Mouse (Mus musculus): Measurements from ENCODE around the gene Cd6.

Gene Cd6

GRCm38 (mm10) chr19:10763381-10764031 is 66.4 kb downstream of the Cd6 start:
- in situ Hi-C loops (cut with MboI, MseI) = no loop called here

DNA sequence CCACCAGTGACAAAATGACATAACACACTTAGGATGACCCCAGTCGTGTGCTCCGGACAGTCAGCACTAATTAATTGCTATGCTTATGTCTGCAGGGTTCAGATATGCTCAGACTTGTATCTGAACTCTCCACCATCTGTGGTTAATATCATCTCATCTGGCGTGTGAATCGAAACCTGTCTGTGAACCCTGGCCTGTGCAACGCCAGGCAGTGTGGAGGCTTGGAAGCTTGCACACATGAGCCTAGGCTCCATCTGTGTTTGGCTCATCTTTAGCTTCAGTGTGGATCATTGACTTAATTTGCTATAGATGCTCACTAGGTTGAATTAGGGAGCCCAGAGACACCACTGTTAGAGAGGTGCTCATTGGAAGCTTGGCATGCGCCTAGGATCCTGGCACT is 67.4 kb downstream of the Cd6 start:
- in situ Hi-C loops (cut with MboI, MseI) = no loop called here

DNA sequence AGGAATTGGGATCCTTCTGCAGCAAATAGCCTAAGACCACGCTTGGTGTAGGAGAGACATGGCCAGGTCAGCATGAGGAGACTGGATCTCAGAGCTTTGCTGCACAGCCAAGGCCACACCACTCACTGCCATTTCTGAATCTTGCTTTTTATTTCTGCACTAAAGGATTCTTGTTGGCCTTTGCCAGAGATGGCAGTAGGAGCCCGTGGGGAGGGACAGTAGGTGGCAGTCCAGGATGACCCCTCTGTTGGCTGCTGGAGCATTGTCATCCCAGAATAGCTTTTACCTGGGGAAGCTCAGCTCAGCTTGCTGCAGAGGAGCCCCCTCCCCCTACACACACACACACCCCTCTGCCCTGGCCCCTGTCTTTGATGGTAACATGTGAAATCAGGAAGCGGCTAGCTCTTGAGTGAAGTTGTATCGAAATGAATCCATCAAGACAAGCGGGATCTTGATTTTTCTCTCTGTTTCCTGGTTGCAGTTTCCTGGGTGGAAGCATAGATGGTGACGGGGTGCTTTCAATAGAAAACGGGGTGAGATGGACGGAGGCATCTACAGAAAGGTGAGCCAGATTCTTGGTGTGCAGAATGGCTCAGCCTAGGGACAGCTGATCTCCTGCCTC is 68.0 kb downstream of the Cd6 start:
- in situ Hi-C loops (cut with MboI, MseI) = no loop called here

- in situ Hi-C loops (cut with MboI, MseI) = loop anchor here in 1 of 2 experiments (10.0 kb wide), 1 partner anchor 1705 kb away; no protein-coding TSS in a partner anchor
Measured at GRCm38 (mm10) chr19:10759983-10760831, 69.7 kb downstream of the Cd6 start.

- in situ Hi-C loops (cut with MboI, MseI) = loop anchor here in 1 of 2 experiments (10.0 kb wide), 1 partner anchor 1705 kb away; no protein-coding TSS in a partner anchor
Measured at GRCm38 (mm10) chr19:10759525-10759924, 70.3 kb downstream of the Cd6 start.

- in situ Hi-C loops (cut with MboI, MseI) = loop anchor here in 1 of 2 experiments (10.0 kb wide), 1 partner anchor 1704 kb away; no protein-coding TSS in a partner anchor
Measured at GRCm38 (mm10) chr19:10758708-10759107, 71.2 kb downstream of the Cd6 start.

DNA sequence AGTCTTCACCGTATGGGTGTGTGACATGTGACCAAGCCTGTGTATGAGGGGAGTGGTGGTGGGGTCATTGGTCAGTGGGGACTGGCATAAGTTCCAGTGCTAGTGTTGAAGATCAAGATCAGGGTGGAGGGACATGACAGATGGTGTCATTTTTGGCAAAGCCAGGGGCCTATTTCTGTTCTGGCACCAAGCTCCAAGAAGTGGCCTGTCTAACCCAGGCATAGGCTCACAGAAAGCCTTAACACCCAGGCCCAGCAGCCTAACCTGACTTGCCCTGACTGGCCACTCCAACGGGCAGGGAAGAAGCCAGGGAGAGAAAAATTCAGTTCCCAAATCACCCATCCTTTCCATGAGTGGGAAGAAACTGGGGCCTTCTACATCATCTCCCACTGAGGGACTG is 72.3 kb downstream of the Cd6 start:
- in situ Hi-C loops (cut with MboI, MseI) = loop anchor here in 1 of 2 experiments (10.0 kb wide), 1 partner anchor 1703 kb away; no protein-coding TSS in a partner anchor

DNA sequence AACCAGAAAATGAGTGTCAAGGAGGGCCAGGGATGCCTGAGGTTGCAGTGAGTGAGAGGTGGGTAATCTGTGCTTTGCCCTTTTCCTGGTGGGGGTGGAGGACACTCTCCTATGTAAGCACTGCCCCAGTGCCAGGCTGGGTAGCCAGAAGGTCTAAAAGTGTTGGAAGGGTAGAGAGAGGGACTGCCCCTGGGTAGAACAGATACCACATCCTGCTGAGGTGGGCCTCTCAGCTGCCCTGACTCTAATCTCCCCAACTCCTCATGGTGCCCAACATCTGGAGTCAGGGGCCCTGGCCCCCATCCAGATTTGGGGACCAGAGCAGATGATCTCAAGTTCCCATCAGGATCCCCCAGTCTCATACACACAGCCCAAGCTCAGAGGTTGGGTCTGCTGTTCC is 72.7 kb downstream of the Cd6 start:
- in situ Hi-C loops (cut with MboI, MseI) = loop anchor here in 1 of 2 experiments (10.0 kb wide), 1 partner anchor 1702 kb away; no protein-coding TSS in a partner anchor

GRCm38 (mm10) chr19:10752646-10753045 is 77.2 kb downstream of the Cd6 start:
- in situ Hi-C loops (cut with MboI, MseI) = loop anchor here in 1 of 2 experiments (10.0 kb wide), 1 partner anchor 1698 kb away; no protein-coding TSS in a partner anchor

DNA sequence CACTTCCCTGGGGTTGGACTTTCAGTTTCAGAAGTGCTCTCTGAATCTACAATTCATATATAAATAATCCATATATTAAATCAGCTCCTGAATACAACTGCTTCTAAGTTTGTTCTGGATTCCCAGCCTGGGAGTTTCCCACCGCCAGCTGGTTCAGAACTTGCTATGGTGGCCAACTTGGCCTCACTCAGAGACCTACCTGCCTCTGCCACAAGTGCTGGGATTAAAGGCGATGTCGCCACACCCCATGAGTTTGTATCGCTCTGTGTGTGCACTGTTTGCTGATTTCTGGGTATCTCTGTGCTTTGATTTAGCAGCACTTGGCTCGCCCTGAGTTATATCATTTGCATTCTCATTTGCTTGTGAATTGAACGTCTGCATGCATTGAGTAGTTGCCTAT is 77.8 kb downstream of the Cd6 start:
- in situ Hi-C loops (cut with MboI, MseI) = loop anchor here in 1 of 2 experiments (10.0 kb wide), 1 partner anchor 1697 kb away; no protein-coding TSS in a partner anchor

DNA sequence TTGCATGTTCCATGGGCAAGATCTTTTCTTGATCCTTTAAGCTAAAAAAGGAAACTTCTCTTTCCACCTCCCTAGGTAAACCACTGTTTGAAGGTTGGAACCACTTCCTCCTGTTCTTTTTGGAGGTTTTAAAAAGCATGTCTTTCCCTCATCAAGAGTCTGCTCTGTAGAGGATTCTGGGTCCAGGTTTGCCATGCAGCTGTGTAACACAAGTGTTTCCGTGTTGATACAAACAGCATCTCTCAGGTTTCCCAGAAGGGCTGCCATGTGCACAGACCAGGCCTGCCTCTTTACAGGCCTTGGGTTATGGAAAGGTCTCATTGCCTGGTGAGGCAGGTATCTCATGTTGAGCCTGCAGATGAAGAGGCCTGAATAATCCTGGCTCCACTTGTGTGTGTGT is 78.3 kb downstream of the Cd6 start:
- in situ Hi-C loops (cut with MboI, MseI) = loop anchor here in 1 of 2 experiments (10.0 kb wide), 1 partner anchor 1697 kb away; no protein-coding TSS in a partner anchor

DNA sequence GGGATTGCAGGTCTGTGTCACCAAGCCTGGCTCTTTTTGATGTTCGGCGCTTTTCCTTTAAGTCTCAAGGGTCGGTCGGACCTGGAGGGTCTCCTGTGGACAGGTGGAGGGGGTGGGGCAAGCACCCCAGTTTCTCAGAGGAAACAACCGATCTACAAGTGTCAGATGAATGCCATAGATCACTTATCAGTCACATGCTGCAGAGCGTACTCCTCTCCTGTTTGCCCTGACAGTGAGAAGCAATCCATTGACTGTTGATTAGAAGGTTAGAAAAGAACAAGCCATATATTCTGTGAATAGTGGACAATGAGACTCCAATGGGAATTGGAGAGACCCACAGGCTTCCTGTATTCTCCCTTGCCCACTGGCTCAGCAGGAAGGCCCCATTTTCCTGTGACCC is 79.7 kb downstream of the Cd6 start:
- in situ Hi-C loops (cut with MboI, MseI) = loop anchor here in 1 of 2 experiments (10.0 kb wide), 1 partner anchor 1695 kb away; no protein-coding TSS in a partner anchor

DNA sequence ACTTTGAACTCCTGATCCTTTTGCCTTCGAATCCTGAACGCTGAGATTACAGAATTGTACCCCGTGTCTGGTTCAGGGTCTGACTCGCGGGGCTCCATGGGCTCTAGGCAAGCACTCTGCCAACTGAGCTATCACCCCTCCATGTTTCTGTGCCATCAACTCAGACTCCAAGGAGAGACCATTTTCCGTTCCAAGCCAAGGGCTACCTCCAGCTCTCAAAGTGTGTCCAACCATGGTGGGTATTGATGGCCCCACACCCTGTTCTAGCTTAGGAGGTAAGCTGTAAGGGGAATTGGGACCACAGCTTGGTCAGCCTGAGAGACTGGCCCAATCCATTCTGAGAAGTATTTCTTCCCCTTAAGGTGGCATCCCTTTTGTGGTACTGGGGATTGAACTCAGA is 80.6 kb downstream of the Cd6 start:
- in situ Hi-C loops (cut with MboI, MseI) = loop anchor here in 1 of 2 experiments (10.0 kb wide), 1 partner anchor 746 kb away; no protein-coding TSS in a partner anchor

DNA sequence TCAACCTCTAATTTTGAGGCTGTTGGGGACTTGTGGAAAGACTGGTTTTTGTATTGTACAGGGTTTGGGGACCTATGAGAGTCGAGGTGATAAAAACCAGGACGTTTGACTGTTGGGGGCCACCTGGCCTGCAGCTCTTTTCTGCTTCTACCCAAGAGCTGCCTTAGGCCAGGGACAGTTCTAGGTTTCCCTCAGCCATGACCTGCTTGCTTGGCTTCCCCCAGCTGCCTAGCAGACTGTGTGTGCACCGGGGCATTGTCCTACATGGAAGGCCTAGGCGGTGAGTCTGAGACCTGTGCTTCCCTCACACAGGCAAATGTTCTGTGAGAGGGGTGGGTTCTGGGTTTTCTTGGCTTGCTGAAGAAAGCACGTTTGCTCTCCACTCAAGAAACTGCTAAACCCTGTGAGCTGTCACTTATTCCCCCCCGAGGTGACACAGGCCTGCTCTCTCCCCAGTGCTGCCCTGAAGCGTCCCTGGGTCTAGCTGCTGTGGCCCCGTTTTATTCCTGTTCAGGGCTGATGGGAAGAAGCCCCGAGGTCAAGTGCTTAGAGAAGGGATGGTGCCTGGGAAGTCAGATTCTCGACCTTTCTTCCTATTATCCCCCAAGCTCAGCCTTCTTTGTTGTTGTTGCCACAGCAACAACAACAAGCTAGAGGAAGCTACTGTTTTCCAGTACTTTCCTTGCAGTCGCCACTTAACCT is 81.3 kb downstream of the Cd6 start:
- in situ Hi-C loops (cut with MboI, MseI) = loop anchor here in 1 of 2 experiments (10.0 kb wide), 1 partner anchor 746 kb away; no protein-coding TSS in a partner anchor

GRCm38 (mm10) chr19:10747718-10748117 is 82.1 kb downstream of the Cd6 start:
- in situ Hi-C loops (cut with MboI, MseI) = loop anchor here in 1 of 2 experiments (10.0 kb wide), 1 partner anchor 747 kb away; no protein-coding TSS in a partner anchor

- in situ Hi-C loops (cut with MboI, MseI) = loop anchor here in 1 of 2 experiments (10.0 kb wide), 1 partner anchor 748 kb away; no protein-coding TSS in a partner anchor
Measured at GRCm38 (mm10) chr19:10747182-10747581, 82.7 kb downstream of the Cd6 start.

DNA sequence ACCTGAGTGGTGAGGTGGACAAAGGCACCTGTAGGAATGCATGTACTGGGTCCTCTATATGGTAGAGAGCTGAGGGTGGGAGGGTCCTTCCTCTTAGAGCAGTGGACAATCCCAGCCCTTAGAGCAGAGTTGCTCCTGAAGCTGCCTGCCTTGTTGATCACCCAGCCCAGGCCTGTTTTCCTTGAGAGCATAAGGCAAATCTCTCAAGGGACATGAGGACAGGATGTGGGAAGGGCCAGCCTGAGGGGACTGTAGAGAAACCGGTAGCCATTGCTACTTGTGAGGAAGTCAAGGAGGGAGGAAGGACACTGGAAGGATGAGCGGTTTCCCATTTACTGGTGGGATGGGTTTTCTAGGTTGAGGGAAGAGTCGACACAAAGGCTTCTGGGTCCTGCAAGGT is 87.3 kb downstream of the Cd6 start:
- in situ Hi-C loops (cut with MboI, MseI) = loop anchor here in 1 of 2 experiments (10.0 kb wide), 1 partner anchor 752 kb away; no protein-coding TSS in a partner anchor

- in situ Hi-C loops (cut with MboI, MseI) = loop anchor here in 1 of 2 experiments (10.0 kb wide), 1 partner anchor 753 kb away; no protein-coding TSS in a partner anchor
Measured at GRCm38 (mm10) chr19:10742145-10742544, 87.7 kb downstream of the Cd6 start.

DNA sequence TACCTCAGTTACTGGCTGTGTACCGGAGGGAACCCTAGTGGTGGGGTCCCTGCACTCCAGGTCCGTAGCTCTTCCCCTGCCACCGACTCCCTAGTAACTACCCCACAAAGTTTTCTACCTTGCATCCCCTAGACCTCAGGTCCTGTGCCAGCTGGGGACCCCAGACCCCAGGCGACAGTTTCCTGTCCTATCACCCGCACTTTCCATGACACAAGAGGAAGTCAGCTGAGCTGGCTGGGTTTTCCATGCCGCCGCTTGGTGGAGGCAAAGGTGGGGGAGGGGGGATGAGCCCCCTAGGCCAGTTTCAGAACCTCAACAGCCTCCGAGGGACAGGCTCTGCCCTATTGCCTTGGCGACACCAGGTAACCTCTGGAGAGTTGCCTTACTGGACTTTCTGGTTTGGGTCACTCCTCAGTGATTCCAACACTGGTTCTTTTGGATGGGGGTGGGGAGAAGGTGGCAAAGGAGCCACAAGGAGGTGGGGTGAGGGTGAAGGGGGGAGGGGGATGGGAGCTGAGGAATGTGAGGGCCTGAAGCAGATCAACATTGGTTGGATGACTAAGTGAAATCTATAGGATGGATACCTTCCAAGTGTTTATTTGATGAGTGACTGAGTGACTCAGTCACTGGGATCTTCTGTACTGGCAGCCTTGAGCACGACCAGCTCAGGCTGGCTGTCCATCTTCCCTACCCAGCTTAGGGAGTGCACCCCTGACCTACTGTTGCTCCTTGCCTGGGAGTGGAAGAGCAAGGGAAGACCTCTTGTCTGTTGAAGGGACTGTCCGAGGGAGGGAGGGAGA is 89.0 kb downstream of the Cd6 start:
- in situ Hi-C loops (cut with MboI, MseI) = loop anchor here in 1 of 2 experiments (10.0 kb wide), 1 partner anchor 754 kb away; no protein-coding TSS in a partner anchor
